Mouse (Mus musculus): ENCODE data around the gene Gria2.

DNA sequence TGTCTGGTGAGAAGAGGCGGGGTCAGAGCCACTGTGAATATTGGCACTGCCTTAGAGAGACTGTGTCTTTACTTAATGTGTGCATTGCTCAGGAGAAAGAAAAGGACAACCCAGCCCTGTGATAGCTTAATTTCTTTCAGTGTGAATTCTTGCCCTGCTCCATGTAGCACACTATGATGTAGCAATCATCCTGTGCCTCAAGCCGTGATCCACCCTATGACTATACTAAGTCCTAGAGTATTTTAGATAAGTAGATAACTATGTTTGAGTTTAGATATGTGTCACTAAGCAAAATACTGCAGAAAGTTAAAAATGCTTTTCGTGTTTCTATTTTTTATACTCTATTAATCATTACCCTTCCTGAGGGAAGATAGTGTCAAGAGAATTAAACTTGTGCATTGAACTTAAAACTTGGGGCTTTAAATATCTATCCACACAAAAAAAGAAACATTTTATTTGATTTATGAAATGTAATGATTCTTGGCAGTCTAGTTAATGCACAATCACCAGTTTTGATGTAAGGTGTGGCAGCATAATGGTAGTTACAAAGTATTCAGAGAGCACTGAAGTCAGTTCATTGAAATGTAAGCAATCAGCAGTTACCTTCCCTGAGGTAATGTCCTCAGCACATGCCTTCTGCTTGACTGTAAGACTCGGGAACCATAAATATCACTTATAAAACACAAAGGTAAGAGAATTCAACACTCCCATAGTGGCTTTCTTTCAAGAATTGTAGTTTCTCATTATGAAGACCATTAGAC lies 22.1 kb downstream of the Gria2 start:
- TF ChIP-seq ZKSCAN1 (IDR thresholded peaks at IDR 0.05; ENCODE audit: low read depth, low read length) (no peak), ZC3H11A (IDR thresholded peaks at IDR 0.05; ENCODE audit: low read depth, low read length) (no peak)

All from MEL (cell line).